Mouse (Mus musculus) urinary bladder, postnatal 36 days (tissue): ENCODE results near the gene Itga9.

Source experiments
- DNase-seq, 2 experiments: peaks; one replicate each; pipeline ENCODE4 v3.0.0; 2022; ENCODE audit warnings: low spot score in 2 of 2, mixed read lengths in 1 of 2

Itga9 gene

GRCm38 (mm10) chr9:118725128-118725527 lies 118.6 kb downstream of the Itga9 start:
- DNase-seq: no peak

- no peak for DNase-seq
These were observed 120.1 kb downstream of the Itga9 start for GRCm38 (mm10) chr9:118726550-118726949.

- DNase-seq: no peak
These were observed 121.8 kb downstream of the Itga9 start for GRCm38 (mm10) chr9:118728296-118728695.

- DNase-seq: no peak
These were observed 122.5 kb downstream of the Itga9 start for GRCm38 (mm10) chr9:118728987-118729386.

GRCm38 (mm10) chr9:118730172-118730571 lies 123.7 kb downstream of the Itga9 start:
- DNase-seq: no peak

- no peak for DNase-seq
These were observed 124.4 kb downstream of the Itga9 start for GRCm38 (mm10) chr9:118730871-118731390.

GRCm38 (mm10) chr9:118731650-118732049 lies 125.2 kb downstream of the Itga9 start:
- DNase-seq: no peak

- DNase-seq: no peak
These were observed 127.1 kb downstream of the Itga9 start for GRCm38 (mm10) chr9:118733601-118734000.

- DNase-seq: peak; percentile 6 to 7
These were observed 130.6 kb downstream of the Itga9 start for GRCm38 (mm10) chr9:118737124-118737523.

- DNase-seq: peak; percentile 45 to 79
These were observed 131.2 kb downstream of the Itga9 start for GRCm38 (mm10) chr9:118737601-118738137.

- peak in 1 of 2 experiments; percentile 9 for DNase-seq
These were observed 131.8 kb downstream of the Itga9 start for GRCm38 (mm10) chr9:118738311-118738710.

GRCm38 (mm10) chr9:118739071-118739470 lies 132.6 kb downstream of the Itga9 start:
- no peak for DNase-seq

- peak in 1 of 2 experiments; percentile 25 for DNase-seq
These were observed 133.2 kb downstream of the Itga9 start for GRCm38 (mm10) chr9:118739659-118740058.

- no peak for DNase-seq
These were observed 134.8 kb downstream of the Itga9 start for GRCm38 (mm10) chr9:118741268-118741667.

- DNase-seq: no peak
These were observed 143.0 kb downstream of the Itga9 start for GRCm38 (mm10) chr9:118749335-118749949.

- DNase-seq: no peak
These were observed 144.3 kb downstream of the Itga9 start for GRCm38 (mm10) chr9:118750828-118751227.

- DNase-seq: no peak
These were observed 145.9 kb downstream of the Itga9 start for GRCm38 (mm10) chr9:118752376-118752775.

- no peak for DNase-seq
These were observed 153.0 kb downstream of the Itga9 start for GRCm38 (mm10) chr9:118759462-118759861.

GRCm38 (mm10) chr9:118761953-118762590 lies 155.6 kb downstream of the Itga9 start:
- DNase-seq: no peak

GRCm38 (mm10) chr9:118762759-118763158 lies 156.3 kb downstream of the Itga9 start:
- DNase-seq: peak in 1 of 2 experiments; percentile 10

GRCm38 (mm10) chr9:118763203-118763602 lies 156.7 kb downstream of the Itga9 start:
- DNase-seq: no peak

GRCm38 (mm10) chr9:118763646-118764045 lies 157.2 kb downstream of the Itga9 start:
- DNase-seq: no peak

GRCm38 (mm10) chr9:118765059-118765458 lies 158.6 kb downstream of the Itga9 start:
- no peak for DNase-seq
